Mouse (Mus musculus) embryonic fibroblast, embryonic 13.5 days (primary cell): ENCODE measurements at regions not wholly inside any gene's neighbourhood (a gene's known extent, or its start where the extent isn't known, plus 50 kb on each side); places are given as distances from the start of the nearest gene placed in this dataset.

ENCODE experiments used
- CTCF ChIP-seq: IDR thresholded peaks from 2 replicates; pipeline ENCODE4 v1.5.1; 2011; ENCODE audit warnings: mild to moderate bottlenecking, control low read depth, low read length, moderate library complexity, borderline replicate concordance; ENCODE audit not compliant: insufficient read depth
- POLR2A ChIP-seq: IDR thresholded peaks from 2 replicates; pipeline ENCODE4 v1.6.1; 2011; ENCODE audit warnings: low read depth, mild to moderate bottlenecking, control low read depth, low read length, moderate library complexity

DNA sequence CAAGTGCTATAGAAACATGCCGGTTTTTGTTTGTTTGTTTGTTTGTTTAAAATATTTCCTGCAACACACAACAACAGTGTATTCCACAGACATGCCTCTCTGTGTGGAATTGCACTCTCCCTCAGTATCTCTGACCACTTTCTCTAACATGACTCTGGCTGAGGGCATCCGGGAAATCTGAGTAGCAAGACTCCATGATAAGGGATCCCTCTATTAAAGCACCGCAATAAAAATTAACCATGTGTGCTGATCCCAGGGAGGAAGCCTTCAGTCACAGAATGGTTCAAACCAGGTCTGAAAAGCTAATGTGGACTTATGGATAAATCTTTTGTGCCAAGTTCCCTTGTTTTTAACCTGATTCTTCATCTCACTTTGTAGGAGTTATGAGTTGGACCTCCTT is 260.1 kb downstream of the Hdgfl1 start:
- TF ChIP-seq POLR2A (no peak), CTCF (no peak)
